Mouse (Mus musculus) testis, adult 2 months (tissue): ENCODE results near the gene Ppara.

Experiments
- CTCF ChIP-seq: fragments of 200-500 bp; IDR thresholded peaks from 2 replicates; pipeline ENCODE4 v1.5.1; 2012; ENCODE audit warnings: low read depth, mild to moderate bottlenecking, inconsistent platforms, low read length, moderate library complexity; ENCODE audit not compliant: control insufficient read depth, insufficient read depth, insufficient replicate concordance
- POLR2A ChIP-seq: fragments of 200-500 bp; IDR thresholded peaks from 2 replicates; pipeline ENCODE4 v1.6.1; 2012; ENCODE audit warnings: low read depth, mild to moderate bottlenecking, inconsistent platforms, low read length, moderate library complexity; ENCODE audit not compliant: control insufficient read depth

- TF ChIP-seq CTCF = no peak
- no peak for TF ChIP-seq POLR2A
Observed at GRCm38 (mm10) chr15:85756611-85757010, 21.8 kb downstream of the Ppara start.
